Mouse (Mus musculus) kidney, adult 11 months (tissue): ENCODE data around the gene Zfp853.

Experiments
- DNase-seq: peaks from one replicate; pipeline ENCODE4 v3.0.0; 2022

The Zfp853 gene

DNA sequence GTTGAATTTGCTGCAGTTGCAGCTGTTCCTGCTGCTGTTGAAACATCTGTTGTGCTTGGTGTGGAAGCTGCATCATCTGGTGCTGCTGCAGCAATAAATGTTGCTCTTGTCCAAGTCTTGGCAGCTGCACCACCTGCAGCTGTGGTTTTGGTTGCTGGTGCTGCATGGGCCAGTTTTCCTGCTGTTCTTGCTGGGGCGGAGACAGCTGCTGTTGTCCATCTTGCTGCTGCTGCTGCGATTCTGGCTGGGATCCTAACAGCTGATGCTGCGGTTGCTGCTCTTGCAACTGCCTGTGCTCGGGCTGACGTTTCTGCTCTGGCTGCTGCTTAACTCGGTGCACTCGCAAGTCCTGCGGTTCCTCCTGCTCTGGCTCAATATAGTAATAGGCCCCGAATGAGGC is 4.1 kb downstream of the Zfp853 start:
- no peak for DNase-seq

DNA sequence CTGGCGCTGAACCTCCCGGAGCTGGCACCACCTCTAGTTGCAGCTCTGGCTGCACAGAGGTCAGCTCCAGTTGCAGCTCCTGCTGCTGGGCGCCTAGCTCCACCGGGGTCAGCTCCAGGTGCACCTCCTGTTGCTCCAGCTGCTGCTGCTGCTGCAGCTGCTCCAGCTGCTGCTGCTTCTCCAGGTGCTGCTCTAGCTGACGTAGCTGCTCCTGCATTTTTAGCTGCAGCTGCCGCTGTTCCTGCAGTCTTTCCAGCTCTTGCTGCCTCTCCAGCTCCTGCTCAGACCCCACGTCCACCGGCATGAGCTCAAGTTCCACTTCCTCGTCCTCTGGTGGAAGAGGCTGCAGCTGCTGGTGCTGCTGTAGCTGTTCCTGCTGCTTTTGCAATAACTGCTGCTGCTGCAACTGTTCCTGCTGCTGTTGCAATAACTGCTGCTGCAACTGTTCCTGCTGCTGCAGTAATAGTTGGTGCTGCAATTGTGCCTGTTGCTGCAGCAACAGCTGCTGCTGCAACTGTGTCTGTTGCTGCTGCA is 5.0 kb downstream of the Zfp853 start:
- DNase-seq = no peak

DNA sequence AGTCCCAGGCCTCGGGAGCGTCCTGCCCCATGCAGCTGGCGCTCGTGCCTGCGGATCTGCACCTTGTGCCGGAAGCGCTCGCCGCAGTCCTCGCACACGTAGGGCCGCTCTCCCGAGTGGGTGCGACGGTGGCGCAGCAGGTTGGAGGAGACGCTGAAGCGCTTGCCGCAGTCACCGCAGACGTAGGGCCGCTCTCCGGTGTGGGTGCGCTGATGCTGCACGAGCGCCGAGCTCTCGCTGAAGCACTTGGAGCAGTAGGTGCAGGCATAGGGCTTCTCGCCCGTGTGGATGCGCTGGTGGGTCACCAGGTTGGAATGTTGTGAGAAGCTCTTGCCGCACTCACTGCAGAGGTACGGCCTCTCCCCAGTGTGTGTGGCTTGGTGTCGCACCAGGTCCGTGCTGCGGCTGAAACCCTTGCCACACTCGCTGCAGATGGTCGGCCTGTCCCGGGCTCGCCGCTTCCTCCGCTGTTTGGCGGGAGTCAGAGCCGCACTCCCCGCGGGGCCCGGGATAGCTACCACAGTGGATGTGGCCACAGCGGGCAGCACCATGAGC is 5.6 kb downstream of the Zfp853 start:
- no peak for DNase-seq

DNA sequence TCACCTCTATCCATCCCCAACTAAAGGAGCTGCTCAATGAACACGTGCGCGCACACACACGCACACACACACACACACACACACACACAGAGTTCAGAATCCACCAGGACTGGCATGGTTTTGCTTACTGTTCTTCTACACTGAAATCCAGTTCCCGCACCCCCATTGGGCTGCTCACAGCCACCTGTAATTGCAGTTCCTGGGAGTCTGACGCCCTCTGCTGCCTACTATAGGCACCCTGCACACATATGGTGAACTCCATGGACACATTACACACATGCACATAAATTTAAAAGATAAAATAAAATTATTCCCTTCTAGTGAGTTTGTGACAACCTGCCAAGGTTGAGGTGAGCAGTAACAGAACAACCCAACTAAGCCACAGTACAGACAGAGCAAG is 8.7 kb downstream of the Zfp853 start:
- DNase-seq = no peak

DNA sequence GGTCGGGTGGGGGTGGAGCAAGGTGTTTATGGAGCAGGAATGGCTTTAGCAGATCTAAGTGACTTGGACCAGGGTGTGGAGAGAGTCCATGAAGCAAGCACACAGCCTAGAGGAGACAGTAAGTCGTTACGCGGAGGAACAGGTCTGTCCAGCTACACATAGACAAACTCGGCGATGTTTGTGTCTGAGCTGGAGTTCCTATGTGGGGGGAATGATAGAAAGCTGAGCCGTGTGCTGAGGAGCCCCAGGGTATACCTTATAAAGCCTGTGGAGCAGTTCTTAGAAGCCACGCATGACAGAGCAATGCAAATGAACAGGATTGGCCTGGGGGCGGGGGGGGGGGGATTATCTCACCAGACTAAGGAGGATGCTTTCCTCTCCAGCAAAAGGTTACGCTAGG is 14.2 kb downstream of the Zfp853 start:
- DNase-seq = no peak

DNA sequence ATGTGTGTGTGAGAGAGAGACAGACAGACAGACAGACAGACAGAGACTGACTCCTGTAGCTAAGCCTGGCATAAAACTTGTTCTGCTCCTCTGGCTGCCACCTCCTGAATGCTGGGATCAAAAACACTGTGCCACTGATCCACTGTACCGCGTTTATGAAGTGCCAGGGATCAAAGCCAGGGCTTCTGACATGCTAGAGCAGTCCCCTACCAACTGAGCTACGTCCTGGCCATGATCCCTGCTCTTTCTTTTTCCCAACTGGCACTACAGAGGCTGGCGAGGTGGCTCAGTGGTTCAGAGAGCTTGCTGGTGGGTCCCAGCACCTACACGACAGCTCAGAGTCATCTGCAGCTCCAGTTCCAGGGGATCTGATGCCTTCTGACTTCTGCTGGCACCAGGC is 17.7 kb downstream of the Zfp853 start:
- no peak for DNase-seq

DNA sequence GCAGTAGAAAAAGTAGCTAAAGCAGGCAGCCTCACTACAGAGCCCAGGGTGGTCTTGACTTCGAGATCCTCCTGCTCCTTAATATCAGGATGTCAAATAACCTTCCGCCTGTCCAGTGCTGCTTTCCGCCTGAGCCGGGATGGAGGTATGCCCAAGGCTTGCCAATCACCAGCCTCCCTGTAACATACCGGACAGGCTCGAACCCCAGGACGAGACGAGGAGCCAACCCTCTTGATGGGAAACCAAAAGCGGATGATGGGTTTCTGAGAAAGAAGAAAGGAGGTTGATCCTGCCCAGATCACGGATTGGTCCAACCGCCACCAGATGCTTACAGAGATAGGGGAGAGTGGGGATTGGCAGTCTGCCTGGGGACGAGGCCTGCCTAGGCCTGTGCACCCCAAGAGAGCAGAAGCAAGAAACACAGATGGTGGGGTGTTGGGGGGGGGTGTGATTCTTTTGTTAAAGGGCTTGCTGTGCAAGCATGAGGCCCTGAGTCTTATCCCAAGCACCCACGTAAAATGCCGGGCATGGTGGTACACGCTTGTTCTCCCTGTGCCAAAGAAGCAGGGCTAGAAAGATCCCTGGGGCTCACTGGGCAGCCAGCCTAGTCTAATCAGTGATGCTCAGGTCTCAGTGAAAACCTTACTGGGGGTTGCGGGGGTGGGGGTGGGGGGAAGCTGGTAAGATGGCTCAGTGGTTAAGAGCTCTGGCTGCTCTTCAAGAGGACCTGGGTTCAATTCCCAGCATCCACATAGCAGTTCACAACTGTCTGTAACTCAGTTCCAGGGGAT is 20.7 kb downstream of the Zfp853 start:
- no peak for DNase-seq

DNA sequence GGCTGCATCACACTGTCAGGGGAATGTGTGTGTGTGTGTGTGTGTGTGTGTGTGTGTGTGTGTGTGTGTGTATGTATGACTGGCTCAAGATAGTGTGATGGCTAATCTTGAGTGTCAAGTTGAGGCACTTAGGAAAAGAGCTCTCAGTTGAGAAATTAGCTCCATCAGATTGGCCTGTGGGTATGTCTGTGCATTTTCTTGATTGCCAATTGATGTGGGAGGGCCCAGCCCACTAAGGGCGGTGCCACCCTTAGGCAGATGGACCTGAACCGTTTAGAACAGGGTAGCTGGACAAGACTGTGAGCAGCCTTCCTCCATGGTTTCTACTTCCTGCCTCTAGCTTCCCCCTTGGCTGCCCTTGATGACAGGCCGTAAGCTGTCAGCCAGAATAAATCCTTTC is 21.3 kb downstream of the Zfp853 start:
- DNase-seq = no peak

DNA sequence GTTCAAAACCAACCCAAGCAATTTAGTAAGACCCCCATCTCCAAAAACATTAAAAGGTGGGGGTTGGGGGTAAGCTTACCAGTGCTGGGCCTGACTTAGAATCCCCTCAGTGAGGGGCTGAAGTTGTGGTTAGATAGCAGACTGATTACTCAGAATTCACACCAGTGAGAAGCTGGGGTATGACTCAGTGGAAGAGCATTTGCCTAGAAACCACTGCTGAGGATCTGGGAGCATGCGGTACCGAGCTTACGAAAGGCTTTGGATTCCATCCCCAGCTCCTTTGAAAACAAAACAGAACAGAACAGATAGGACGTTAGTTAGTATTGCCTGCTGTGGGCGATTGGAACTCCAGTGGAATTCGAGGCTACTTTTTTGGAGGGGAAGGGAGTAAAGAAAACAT is 21.8 kb downstream of the Zfp853 start:
- no peak for DNase-seq

DNA sequence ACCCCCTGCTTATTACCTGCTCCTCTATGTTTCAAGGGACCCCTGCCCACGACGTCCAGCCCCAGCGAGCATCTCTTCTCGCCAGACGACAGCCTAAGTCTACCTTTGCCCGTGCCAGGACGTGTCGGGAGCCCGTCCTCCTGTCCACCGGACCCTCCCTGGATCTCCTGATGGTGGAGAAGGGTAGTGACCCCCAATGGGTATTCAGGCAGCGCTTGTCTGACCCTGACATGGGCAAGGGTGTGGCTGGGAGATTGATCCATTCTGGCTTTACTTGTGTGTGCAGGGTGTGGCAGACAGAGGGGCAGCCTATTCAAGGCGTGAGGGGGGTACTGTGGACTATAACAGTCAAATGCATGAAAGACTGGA is 23.3 kb downstream of the Zfp853 start:
- no peak for DNase-seq

DNA sequence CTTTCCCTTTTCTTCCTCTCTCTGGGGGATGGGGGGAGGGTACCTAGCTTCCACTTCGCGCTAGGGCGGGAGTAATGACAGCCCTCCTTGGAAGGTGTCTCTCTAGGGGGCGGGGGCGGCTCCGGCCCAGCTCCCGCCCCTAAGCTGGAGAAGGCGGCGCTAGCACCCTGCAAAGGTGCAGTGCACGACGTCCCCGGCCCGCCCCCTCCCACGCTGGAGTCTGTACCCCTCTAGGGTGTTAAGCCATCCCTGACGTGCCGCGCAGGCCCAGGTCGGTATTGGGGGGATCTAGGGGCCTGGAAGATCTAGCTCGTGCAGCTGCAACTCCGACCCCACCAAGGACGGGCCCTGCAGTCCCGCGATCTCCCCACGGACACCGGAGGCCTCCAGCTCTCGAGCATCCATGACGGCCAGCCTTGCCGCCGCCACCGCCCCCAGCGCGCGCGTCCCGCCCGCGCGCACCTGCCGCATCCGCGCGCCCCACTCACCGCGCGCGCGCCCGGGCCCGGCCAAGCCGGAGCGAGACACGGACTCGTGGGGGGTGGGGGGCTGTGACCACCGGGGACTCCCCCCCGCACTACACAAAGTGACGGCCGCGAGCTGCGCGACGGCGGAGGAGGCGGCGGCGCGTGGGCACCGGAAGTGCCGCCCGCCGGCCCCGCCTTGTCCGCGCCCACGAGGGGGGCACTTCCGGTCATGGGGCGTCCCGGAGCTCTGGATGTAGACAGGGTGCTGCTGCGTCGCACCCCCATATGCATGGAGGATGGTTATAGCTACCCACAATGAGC is 23.9 kb downstream of the Zfp853 start, which contains the start of gene Zfp316:
Zfp316 (minus strand) TSS at position 660 of the 788 bp plus-strand sequence.
- DNase-seq = peak; percentile 55

DNA sequence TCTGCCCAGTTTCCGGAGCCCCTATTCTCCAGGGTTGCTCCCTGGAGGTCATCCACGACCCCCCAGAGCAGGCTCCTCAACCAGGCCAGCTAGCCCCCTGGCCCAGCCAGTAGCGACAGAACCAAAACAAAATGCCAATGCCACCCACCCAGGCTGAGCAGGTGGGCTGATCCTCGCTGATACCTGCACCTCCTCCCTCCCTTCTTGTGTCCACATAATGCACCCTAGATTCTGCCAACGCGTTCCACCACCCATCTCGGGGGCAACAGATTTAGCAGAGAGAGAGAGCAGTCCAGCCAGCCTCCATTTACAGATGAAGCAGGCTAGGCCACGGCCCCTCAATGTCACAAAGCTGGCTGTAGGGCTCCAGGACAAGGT is 24.4 kb downstream of the Zfp853 start:
- no peak for DNase-seq

DNA sequence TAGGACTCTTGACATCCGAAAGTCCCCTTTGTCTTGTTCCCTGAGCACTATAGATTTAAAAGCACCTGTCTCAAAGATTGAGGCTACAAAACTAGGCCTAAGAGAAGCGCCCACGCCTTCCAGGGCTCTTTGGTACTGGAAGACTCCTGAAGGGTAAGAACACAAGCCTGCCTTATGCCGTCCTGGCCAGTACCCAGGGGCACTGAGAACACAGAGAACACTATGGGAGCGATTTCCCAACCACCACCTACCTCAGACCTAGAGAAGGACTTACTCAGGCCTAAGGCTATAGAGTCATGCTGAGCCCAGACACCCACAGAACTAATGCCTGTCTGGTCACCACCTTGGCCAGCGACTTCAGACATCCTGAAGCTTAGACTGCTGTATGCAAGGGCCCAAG is 26.6 kb downstream of the Zfp853 start:
- no peak for DNase-seq

DNA sequence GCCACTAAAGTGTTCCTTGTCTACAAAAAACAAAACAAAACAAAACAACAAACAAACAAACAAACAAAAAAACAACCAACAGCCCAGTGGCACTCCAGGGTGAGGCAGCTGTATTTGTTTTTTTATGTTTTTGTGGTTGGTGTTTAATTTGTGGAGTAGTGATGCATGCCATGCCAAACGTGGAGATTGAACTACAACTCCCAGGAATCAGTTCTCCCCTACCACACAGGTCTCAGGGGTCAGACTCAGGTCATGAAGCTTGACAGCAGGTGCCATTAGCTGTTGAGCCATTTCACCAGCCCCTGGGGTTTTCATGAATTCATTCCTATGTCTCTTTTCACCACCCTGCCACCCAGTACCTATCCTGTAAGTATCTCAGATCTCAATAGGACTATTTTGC is 28.0 kb downstream of the Zfp853 start:
- no peak for DNase-seq

DNA sequence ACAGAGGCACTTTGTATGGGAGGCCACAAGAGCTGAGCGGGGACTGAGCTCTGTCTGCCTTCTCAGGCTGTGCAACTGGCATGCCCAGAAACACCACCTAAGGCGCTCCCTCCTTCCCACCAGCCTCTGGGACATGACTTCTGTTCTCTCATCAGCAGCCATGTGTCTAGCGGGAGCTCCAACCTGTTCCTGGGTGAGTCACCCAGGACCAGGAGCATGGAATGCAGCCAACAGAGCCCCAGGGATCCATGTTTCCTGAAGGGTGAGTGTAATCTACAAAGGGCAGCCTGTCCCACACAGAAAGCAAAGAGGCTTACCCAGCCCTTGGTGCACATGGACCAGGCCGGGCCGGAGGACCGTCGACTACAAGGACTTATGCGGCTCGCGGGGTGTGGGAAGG is 28.7 kb downstream of the Zfp853 start:
- no peak for DNase-seq

DNA sequence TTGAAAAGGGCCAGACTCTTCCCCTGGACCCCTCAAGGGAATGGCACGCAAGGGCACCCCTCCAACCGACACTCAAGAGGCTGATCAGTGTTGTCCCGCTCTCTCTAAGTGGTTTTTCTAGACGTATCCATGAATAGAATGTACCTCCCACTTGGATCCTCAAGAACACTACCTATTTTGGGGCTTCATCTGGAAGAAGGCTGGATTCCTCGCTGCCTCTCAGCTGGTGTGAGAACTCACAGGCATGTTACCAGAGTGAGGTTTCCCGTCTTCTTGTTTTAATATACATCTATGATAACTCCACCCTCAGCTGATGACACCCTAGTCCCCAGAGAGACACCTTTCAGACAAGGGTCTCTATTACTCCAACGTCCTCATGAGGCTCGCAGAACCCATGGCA is 31.8 kb downstream of the Zfp853 start:
- no peak for DNase-seq

DNA sequence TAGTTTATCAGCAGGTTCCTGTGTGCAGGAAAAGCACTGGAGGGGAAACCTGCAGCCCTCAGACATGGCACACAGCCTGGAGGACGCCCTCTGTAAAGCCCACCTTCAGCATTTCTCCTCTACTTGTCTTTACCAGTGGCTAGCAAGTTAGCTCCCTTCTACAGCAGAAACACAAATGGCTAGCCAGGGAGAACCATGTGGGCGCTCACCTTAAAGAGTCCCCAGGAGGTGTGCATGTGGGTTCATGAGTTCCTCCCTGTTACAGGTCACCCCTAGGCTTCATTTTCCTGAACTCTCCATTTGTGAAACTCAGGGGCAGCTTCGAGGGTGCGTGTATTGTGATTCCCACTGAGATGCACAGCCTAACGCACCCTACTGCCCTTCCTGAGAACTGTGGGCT is 37.6 kb downstream of the Zfp853 start:
- no peak for DNase-seq

DNA sequence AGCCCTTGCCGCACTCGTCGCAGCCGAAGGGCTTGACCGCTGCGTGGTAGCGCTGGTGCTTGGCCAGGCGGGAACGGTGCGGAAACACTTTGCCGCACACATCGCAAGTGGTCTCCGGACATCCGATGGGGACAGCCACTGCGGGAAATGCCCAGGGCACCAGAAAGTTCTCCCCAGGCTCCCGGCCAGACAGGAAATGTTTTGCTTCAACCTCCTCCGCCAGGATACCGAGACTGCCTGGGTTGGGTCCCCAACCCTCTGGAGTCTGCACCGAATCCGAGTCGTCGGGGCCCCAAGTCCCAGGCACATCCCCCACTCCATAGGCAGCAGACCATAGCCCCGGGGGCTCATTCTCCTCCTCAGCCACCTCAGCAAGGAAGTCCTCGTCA is 38.3 kb downstream of the Zfp853 start:
- DNase-seq = no peak

DNA sequence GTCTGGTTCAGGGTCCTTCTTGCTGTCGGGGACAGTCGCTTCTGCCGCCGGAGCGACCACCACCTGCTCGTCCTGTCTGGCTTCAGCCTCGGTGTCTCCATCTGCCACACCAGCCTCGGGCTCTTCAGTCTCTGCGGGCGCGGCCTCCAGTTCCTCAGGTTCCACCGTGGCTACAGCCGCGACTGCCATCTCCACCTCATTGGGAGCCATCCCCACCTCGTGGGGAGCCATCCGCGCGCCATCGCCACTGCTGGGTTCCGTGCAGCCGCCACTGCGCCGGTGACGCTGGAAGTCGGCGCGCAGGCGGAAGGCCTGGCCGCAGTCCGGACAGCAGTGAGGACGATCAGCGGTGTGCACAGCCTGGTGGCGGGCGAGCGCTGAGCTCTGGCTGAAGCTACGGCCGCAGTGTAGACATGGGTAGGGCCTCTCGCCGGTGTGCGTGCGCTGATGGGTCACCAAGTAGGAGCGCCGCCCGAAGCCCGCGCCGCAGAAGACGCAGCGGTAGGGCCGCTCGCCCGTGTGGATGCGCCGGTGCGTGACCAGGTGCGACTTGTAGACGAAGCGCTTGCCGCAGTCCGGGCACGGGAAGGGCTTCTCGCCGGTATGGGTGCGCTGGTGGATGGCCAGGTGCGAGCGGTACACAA is 38.8 kb downstream of the Zfp853 start:
- no peak for DNase-seq

DNA sequence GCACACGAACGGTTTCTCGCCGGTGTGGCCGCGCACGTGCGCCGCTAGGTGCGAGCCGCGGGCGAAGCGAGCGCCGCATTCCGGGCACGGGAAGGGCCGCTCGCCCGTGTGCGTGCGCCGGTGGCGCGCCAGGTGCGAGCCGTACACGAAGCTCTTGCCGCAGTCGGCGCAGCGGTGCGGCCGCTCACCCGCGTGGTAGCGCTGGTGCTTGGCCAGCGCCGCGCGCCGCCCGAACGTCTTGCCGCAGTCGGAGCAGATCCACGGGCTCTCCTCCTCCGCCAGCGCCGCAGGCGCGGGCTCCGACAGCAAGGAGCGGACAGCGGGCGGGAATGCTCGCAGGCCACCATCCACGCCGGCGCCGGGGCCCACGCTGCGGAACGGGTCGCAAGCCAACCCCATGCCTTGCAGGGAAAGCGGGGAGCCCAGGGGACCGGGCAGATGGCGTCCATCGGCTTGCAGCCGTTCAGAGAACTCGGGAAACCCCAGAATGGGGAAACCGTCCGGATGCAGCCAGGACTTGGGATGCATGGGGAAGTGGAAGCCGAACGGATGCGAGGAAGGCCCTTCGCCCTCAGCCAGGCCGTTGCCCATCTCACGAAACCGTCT is 39.4 kb downstream of the Zfp853 start:
- DNase-seq = no peak

DNA sequence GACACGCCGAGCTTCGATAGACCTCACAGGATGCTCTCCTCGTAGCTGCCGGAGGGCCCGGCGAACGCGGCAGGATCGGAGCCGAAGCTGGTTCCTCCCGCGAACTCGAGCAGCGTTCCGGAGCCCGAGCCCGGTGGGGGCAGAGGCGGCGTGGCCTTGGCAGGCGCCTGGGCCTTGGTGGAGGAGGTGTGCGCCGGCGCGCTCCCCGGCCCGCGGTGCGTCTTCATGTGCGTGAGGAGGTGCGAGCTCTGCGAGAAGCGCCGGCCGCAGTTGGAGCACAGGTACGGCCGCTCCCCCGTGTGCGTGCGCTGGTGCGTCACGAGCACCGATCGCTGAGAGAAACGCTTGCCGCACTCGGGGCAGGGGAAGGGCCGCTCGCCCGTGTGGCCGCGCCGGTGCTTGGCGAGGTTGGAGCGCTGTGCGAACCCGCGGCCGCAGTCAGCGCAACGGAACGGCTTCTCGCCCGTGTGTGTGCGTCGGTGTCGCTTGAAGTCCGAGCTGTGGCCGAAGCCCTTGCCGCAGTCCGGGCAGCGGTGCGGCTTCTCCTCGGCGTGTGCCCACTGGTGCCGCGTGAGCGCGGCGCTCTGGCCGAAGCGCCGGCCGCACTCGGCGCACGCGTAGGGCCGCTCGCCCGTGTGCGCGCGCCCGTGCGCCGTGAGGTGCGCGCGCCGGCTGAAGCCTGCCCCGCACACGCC is 40.1 kb downstream of the Zfp853 start:
- no peak for DNase-seq

DNA sequence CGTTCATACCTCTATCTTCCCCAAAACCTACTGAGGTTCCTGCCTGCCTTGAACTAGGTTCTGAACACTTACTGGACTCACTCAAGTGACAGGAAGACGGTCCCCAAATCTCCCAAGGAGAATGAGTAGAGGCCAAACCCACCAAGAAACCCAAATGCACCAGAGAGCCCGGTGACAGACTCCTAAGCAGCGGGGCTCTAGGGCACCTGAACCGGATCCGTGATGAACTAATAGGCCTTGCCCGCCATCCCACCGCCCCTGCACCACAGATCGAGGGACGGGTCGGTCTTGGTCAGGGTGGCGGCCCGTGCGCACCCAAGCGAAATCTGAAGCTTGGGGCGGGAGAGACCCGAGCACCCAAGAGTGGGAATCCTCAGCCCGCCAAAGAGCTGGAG is 40.6 kb downstream of the Zfp853 start:
- no peak for DNase-seq
